Mouse (Mus musculus): ENCODE results near the gene Stard8.
A peak's percentile ranks its signal among the peaks of the same experiment; 100 is the strongest.

The Stard8 gene

DNA sequence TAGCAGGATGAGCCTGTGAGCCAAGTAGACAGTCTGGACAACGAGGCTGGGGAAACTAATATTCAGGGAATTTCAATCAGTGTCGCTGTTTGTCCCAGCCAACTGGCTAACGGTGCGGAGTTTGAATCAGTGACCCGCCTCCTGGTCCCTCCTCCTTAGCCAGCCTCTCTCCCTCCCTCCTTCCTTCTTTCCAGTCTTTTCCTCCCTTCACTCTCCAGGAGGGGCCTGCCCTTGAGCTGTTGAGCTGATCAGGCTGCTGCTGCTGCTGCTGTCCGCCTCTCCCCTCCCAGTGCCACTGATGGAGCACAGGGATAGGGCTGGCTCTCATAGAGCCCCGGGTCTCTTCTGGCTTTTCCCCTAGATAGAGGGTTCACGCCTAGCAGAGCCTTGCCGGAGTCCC lies at the start of gene Stard8:
Gene Stard8, plus strand, starts transcription at position 203 of the 400 bp plus-strand sequence.
- no peak for DNase-seq (ENCODE audit: low read depth, low spot score)

DNA sequence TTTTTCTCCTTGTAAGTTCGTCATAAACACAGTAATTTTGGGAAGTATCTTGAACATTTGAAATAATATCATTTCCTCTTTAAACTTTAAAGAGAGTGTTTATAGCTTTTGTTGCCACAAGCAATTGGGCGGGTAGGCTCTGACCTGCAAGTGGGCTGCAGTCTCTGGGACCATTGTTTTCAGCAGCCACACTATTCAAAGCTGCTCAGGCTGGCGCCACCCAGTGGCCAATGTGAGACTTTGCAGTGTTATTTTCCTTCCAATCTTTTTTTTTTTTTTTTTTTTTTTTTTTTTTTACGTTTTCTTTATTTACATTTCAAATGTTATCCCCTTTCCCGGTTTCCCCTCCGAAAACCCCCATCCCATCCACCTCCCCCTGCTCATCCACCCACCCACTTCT lies 49.1 kb upstream of the Stard8 start:
- peak; percentile 30 for DNase-seq (ENCODE audit: low read depth, low spot score)

DNA sequence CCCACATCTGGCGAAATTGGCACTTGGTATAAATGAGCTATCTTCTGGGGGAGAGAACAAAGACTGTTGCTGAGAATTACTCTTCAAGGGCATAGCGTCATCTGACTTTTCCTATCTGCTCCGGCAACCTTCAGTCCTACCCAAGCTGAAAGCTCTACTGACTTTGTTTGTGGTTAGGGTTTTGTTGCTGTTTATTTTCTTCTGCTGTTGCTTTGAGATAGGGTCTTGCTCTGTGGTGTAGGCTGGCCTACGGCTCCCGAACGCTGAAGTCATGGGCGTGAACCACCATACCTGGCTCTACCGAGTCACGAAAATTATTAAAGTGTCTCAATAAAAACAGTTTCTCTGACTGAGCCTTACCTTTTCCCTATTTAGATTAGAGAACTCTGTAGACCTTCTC lies 44.8 kb upstream of the Stard8 start:
- no peak for DNase-seq (ENCODE audit: low read depth, low spot score)

DNA sequence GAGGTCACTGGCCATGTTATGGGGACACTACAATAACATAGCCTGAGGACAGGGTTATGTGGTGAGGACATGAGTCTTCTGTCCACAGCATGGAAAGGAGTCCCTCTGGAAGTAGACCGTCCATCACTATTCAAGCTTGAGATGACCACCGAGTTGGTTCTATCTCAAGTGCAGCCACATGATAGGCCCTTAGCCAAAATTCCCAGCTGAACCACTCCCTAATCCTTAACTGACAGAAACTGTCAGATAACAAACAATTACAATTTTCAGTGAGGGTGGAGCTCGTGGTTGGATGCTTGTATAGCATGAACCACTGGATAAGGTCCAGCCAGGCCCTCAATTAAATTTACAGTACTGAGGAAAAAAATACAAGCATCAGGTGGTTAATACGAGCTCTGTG lies 44.0 kb upstream of the Stard8 start:
- DNase-seq (ENCODE audit: low read depth, low spot score), result no peak

DNA sequence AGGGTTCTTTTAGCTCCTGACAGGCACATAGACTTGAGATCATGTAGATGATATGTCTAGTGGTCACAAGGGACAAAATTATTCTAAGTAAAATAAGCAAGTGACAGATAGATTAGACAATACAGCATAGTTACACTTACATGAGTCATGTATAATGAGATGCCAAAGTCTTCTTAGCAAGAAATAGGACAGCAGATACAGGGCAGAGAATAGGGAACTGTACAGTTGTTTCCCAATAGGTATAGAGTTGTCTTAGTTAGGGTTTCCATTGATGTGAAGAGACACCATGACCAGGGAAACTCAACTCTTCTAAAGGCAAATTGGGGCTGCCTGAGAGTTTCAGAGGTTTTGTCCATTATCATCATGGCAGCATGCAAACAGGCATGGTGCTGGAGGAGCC lies 39.3 kb upstream of the Stard8 start:
- DNase-seq (ENCODE audit: low read depth, low spot score), result no peak

DNA sequence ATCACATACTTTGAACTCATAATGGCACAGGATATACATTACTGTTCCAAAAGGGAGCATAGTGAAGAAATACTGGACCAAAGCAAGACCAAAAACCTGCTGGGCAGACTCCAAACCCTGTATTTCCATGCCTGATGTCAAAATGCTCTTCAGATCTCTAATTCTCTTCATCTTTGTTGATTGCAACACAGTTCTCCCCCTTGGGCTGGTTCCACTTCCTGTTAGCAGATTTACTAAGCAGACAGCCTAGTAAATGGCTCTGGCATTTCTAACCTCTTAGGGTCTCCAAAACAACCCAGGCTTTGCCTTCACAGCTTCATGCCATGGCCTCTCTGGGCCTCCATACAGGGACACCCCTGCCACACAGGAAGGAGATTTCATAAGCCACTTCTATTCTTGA lies 38.5 kb upstream of the Stard8 start:
- DNase-seq (ENCODE audit: low read depth, low spot score), result peak; percentile 16

DNA sequence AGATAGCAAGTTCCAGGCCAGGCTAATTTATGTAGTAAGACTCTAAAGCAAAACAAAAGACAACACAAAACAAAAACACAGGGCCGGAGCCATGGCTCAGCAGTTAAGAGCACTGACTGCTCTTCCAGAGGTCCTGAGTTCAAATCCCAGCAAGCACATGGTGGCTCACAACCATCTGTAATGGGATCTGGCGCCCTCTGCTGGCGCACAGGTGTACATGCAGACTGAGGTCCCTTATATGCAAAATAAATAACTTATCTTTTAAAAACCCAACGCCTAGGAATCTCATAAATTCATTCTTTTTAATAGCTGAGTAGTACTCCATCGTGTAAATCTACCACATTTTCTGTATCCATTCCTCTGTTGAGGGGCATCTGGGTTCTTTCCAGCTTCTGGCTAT lies 16.4 kb upstream of the Stard8 start:
- peak; percentile 13 for DNase-seq (ENCODE audit: low read depth, low spot score)

DNA sequence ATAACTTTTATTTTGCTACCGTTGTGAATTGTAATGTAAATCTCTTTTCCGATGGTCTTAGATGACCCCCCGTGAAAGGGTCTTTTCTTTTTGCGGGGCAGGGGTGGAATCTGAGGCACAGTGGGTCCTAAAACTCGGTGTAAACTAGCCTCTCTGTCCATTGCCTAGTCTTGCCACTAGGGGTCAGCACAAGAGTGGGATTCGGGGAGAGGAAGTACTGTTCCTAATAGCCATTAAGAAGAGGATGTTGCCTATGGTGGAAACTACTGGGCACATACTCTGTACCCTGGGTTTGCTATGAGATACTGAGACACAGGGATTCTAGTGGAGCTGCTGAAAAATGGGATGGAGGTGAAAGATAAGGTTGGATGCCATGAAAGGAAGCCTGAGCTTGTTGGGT lies 13.5 kb upstream of the Stard8 start:
- DNase-seq (ENCODE audit: low read depth, low spot score), result peak; percentile 38

DNA sequence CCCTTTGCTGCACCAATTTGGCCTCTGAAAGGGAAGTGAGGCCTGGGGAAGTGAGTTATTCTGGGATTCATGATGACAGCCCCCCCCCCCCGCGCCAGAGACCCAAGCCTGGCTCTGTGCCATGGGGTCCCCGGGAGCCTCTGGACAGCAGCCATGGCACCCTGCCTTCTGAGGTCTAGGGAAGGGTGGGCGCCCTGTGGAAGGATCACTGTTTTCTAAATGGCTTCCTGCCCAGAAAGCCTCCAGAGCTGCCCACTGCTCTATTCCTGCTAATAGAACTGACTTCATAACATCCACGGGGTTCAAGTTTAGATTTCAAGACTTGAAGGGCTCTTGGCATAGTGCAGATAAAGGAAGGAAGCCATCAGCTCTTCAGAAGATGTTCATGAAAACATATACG lies 983 bp upstream of the Stard8 start:
- DNase-seq (ENCODE audit: low read depth, low spot score), result no peak

DNA sequence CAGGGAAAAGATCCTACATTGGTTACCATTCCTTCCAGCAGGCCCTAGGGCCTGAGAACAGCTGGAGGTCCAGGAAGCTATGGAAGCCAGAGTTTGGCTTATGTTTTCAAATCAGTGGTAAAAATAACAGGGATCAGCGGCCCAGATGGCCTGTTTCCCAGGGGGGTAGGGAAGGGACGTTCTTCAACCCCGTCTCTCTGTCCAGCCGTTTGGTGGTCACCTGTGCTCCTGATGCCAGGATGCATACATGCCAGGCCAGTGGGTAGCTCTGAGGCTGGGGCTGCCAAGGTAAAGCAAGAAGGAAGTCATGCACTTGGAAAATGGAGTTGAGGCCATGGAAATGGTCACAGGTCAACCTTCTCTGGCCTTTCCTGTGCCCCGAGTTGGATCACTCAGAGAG lies 7.5 kb downstream of the Stard8 start:
- DNase-seq (ENCODE audit: low read depth, low spot score), result no peak

DNA sequence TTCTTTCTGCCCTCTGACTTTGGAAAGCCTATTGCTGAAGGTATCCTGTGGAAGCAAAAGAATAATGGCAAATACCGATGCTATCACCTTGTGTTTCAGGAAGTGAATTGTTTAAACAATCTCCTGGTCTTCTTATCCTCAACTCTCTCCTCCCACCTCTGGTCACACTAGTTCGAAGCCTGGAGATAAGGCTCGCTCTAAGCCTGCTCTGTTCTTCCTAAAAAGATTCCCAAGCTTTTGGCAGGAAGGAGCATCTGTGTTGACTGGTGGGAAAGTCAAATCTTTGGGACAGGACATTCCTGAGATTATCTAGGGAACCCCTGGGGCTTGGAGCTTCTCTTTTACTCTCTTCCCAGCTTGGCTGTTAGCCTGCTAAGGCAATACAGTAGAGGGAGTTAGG lies 8.2 kb downstream of the Stard8 start:
- DNase-seq (ENCODE audit: low read depth, low spot score), result no peak

DNA sequence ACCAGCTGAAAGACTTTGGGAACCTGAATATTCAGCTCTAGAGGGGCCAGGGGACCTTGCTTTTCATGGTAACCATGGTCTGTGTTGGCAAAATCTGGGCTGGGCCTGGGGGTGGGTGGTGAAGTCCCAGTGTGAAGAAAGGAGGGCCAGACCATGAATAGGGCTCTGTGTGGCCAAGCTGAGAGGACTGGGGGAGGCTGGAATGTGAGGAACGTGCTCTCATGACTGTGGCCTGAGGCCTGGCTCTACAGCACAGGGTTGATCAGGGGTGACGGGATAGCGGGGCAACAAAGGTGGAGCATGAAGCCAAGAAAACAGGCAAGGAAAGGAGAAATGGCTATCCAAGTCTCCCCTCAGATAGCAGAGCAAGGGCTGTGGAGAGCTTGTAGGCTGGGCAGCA lies 9.4 kb downstream of the Stard8 start:
- DNase-seq (ENCODE audit: low read depth, low spot score), result no peak

DNA sequence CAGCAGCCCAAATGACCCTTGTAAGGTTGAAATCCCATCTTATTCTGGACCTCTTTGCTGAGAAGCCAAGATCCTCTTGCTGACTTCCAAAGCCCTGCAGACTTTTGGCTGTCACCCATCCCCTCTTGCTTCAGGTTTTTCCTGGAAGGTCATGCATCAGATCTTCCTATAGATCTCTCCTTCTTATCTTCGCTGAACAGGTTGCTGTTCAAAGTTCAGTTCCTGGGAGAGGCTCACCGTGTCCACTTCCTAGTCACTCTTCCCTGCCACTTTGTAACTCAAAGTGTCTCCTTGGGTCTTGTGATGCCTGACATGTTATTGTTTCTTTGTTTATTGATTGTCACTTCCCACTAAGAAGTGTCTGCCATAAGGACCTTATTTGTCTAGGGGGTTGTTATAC lies 12.7 kb downstream of the Stard8 start:
- DNase-seq (ENCODE audit: low read depth, low spot score), result no peak

DNA sequence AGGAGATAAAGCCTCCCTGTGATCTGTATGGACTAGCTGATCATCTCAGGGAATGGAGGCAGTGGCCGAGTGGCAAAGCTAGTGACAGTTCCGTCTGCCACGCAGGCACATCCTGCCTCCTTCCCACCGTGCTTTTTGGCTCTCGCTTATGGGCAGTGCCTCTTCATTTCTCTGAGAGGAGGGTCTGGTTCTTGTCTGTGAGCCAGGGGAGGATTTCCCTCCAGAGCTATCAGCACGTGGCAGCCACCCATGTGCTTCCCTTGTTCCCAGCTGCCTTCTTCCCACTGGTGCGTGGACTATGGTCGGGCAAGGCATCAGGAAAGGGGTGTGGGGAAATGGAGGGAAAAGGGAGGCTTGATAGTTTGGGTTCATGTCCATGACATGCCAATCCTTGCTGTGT lies 13.9 kb downstream of the Stard8 start:
- no peak for DNase-seq (ENCODE audit: low read depth, low spot score)

DNA sequence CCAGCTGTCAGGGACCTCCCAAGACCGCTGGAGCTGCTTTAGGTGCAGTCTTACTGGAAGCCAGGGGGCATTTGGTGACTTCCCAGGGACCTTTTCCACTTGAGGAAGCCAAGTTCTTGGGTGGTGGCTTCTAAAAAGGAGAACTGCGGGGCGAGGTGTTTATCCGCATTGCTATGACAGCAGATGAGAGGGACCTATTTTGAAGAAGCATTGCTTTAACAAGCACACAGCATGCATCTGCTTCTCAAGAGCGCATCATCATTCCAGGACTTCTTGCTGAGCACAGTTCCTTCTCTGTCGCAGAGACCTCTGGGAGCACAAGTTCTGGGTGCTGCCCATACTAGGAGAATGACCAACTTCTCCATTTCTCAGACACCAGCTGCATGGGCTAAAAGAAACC lies 14.8 kb downstream of the Stard8 start:
- DNase-seq (ENCODE audit: low read depth, low spot score), result no peak

DNA sequence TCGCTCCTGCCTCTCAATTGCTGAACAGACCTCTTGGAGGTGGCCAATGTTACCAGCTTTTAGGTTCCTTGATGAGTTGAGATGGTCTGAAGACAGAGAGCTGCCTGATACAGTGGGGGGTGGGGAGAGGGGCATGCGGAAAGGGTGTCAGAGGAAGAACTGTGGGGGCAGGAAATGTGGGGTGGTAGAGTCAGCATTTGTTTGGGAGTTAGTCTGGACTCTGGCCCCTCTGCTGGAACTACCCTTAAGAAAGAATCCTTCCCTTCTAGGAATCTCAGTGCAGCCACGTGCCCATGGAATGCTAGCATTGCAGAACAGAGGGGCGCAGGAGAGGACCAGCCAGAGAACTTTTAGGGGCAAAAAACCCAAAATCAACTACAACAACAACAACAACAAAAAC lies 16.3 kb downstream of the Stard8 start:
- no peak for DNase-seq (ENCODE audit: low read depth, low spot score)

DNA sequence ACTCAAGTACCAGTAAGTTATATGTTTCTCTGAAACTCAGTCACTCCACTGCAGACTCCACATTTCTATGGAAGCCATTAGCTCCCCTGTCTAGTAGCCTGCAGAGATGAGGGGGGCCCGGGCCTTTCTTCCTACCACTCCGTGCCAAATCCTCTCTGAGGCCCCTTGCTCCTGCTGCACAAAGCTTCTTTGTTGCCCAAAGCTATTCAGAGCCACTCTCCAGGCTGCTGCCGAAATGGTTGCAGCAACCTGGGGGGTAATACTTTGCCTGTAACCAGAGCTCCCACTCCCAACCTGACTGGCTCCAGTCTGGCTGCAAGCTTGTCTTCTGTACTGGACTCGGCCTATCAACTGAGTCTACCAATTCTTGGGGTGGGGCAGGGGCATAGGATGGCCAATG lies 17.2 kb downstream of the Stard8 start:
- DNase-seq (ENCODE audit: low read depth, low spot score), result no peak

DNA sequence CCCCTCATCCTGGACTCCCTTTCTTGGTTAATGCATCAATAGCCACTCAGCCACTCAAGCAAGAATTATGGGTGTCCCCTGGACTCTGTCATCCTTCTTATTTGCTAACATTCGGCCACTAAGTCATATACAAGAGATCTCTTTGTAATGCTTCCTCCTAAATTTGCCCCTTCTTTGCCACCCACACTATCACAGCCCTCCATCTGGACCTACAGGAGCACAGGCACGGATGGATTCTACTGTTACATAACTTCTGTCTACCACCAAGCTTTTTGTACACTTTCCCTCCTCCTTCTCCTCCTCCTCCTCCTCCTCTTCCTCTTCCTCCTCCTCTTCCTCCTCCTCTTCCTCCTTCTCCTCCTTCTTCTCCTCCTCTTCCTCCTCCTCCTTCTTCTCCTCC lies 18.5 kb downstream of the Stard8 start:
- no peak for DNase-seq (ENCODE audit: low read depth, low spot score)

DNA sequence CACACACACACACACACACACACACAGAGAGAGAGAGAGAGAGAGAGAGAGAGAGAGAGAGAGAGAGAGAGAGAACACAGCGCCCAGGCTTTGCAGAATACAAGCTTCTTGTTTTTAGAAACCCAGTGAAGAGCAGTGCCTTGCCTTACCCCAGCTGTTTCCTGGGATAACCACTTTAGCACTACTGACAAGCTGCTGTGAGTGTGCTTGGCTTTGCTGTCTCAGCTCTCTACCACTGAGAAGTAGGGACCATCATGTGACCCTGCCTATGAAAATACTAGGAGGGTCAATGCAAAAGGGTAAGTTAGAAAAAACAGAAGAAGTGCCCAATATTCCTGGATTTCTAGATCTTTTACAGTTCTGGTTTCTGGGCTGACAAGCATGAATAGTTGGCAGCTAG lies 20.9 kb downstream of the Stard8 start:
- DNase-seq (ENCODE audit: low read depth, low spot score), result no peak

DNA sequence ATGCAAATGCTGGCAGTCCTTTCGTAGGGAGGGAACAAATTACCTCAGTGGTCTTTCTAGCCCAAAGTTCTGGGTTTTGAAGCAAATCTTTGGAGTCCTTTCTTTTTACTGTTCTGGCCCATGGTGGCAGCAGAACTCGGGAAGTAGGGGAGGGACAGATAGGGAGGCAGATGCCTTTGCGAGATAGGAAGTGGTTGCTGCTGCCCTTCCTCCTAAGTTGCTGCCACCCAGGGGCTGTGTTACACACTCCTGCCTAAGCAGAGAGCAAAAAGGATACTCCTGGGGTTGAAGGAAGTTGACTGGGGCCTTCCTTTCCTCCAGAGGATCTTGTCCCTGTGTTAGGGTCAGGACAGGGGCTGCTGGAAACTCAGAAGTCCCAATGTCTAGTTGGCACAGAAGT lies 32.4 kb downstream of the Stard8 start:
- no peak for DNase-seq (ENCODE audit: low read depth, low spot score)

DNA sequence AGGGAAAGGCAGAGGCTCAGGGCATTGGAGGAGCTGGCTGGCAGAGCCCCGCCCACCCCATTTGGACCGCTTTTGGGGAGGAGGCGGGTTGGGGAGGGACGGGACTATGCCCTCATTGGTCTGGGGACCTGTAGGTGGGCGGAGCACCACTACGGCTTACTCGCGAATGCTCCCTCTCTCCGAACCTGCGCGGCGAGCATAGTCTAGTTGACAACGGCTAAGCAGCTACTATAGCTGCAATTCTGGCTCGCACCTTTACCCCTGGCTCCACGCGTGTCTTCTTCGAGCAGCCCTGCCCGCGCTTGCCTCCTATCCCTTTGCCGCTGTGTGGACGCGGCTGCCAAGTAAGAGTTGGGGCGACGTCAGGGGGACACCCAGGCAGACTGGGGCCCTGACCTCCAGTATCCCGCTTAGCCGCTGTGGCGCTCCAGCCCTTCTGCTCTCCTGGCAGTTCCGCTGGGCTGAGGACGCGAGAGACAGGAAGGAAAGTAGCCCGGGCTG lies 39.5 kb downstream of the Stard8 start:
- no peak for DNase-seq (ENCODE audit: low read depth, low spot score)

DNA sequence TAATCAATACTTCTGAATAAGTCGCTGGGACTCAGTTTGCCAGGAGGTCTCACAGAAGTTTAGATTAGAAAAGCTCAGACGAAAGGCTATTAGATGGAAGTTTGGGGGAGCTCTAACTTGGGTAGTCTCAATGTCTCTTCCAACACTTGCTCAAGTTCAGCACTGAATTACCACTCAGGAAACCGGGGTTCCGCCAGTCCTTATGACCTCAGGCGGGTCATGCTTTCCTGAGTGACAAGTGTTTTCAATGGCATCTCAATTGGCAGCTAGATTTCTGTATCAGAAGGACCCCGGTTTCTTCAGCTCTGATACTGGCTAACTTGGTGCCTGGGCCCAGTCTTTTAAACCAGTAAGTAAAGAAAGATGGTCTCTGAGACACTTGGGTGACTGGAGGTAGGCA lies 40.2 kb downstream of the Stard8 start:
- DNase-seq (ENCODE audit: low read depth, low spot score), result no peak

DNA sequence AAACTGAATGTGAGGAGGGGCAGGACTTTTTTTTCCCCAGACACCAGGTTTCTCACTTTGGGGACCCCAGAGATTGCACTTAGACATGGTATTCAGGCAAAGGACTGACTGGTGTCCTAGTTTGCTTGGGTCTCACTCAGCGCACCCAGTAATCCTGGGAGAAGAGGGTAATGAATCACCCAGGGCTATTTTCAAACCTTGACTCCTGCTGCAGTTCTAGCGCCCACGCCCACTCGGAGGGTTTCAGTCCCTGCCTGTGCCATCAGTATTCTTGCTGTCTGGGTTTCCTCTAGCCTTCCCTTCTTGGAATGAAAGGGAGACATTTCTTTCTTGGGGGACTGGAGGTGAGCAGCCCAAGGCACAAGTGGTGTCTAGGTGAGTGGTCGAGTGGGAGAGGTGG lies 40.7 kb downstream of the Stard8 start:
- no peak for DNase-seq (ENCODE audit: low read depth, low spot score)

DNA sequence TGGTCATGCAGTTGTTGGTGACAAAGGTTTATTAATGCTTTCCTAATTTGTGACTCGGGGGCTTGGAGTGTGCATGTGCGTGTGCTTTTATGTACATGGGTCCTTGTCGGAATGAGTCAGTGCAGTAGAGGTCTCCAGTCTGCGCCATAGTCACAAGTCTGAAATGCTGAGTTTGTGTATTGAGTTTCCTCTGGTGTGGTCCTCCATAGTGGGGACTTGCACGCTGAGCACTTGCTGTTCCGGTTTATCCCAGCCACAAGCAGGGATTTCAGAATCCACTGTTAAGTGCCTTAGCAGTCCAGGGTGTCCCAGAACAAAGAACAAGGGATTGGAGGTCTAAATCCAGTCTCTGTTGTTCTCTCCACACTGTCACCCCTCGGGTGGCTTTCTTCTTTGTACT lies 42.3 kb downstream of the Stard8 start:
- DNase-seq (ENCODE audit: low read depth, low spot score), result no peak
